Mouse (Mus musculus): ENCODE data around the gene Clec2i. TPM values are rescaled to one million over a fixed set of nuclear protein-coding genes. Genes with fewer than 3 reads are reported as not detected.

Clec2i gene
- total and polyA plus RNA-seq, 2 experiments from 2014 or later: not detected

- H3K4me2 ChIP-seq (ENCODE audit: low read depth, low read length): peak overlapping the region; percentile 89
- no peaks in the 10 kb centered on the region for H3K27me3 ChIP-seq (ENCODE audit: control insufficient read depth, insufficient read depth, low read length)
- TF ChIP-seq CTCF (IDR thresholded peaks at IDR 0.05; ENCODE audit: low read depth) (no peak), EP300 (IDR thresholded peaks at IDR 0.05; ENCODE audit: low read depth) (no peak)
- H3K4me1 ChIP-seq (ENCODE audit: control insufficient read depth, insufficient read depth): peaks cover 12% of the 10 kb centered on the region
- H3K27ac ChIP-seq (ENCODE audit: low read depth): no peak overlapping the region
- DNase-seq (ENCODE audit: low spot score): no peak
- H3K9me3 ChIP-seq (replicated peaks; ENCODE audit: control insufficient read depth, low read length): no peaks in the 10 kb centered on the region
- no peak for ATAC-seq (ENCODE audit: insufficient read depth, low read depth)
- H3K9ac ChIP-seq (replicated peaks; ENCODE audit: low read depth, low read length): no peak overlapping the region
- 45% methylated on average over 4 of the region's 4 CpGs for WGBS
- no peaks in the 10 kb centered on the region for H3K36me3 ChIP-seq (replicated peaks; ENCODE audit: control insufficient read depth, insufficient read depth, low read length)
- H3K4me3 ChIP-seq (ENCODE audit: low read depth, low read length): peak overlapping the region; percentile 86; the same call in 1 of the 2 replicates
Observed at GRCm38 (mm10) chr6:128841327-128842089, 45.9 kb upstream of the Clec2i start.

GRCm38 (mm10) chr6:128842356-128842944, 44.9 kb upstream of the Clec2i start:
- no peaks in the 10 kb centered on the region for H3K36me3 ChIP-seq (replicated peaks; ENCODE audit: control insufficient read depth, insufficient read depth, low read length)
- peak overlapping the region; percentile 86 for H3K4me3 ChIP-seq (ENCODE audit: low read depth, low read length)
- 1% methylated on average over 20 of the region's 20 CpGs for WGBS
- peak overlapping the region; percentile 92 for H3K9ac ChIP-seq (replicated peaks; ENCODE audit: low read depth, low read length)
- TF ChIP-seq CTCF (IDR thresholded peaks at IDR 0.05; ENCODE audit: low read depth) (no peak), EP300 (IDR thresholded peaks at IDR 0.05; ENCODE audit: low read depth) (no peak)
- DNase-seq (ENCODE audit: low spot score) (peak; percentile 15), ATAC-seq (ENCODE audit: insufficient read depth, low read depth) (no peak)
- H3K9me3 ChIP-seq (replicated peaks; ENCODE audit: control insufficient read depth, low read length): no peaks in the 10 kb centered on the region
- H3K4me2 ChIP-seq (ENCODE audit: low read depth, low read length): peak overlapping the region; percentile 89
- peak overlapping the region; percentile 91 for H3K27ac ChIP-seq (ENCODE audit: low read depth)
- no peaks in the 10 kb centered on the region for H3K27me3 ChIP-seq (ENCODE audit: control insufficient read depth, insufficient read depth, low read length)
- H3K4me1 ChIP-seq (ENCODE audit: control insufficient read depth, insufficient read depth): peaks cover 12% of the 10 kb centered on the region

GRCm38 (mm10) chr6:128842945-128843478, 44.4 kb upstream of the Clec2i start:
- Histone ChIP-seq H3K27me3 (ENCODE audit: control insufficient read depth, insufficient read depth, low read length) (no peaks in the 10 kb centered on the region), H3K4me3 (ENCODE audit: low read depth, low read length) (peak overlapping the region; percentile 86), H3K9me3 (replicated peaks; ENCODE audit: control insufficient read depth, low read length) (no peaks in the 10 kb centered on the region), H3K4me1 (ENCODE audit: control insufficient read depth, insufficient read depth) (peaks cover 12% of the 10 kb centered on the region), H3K4me2 (ENCODE audit: low read depth, low read length) (peak overlapping the region; percentile 89), H3K27ac (ENCODE audit: low read depth) (peak overlapping the region; percentile 91), H3K36me3 (replicated peaks; ENCODE audit: control insufficient read depth, insufficient read depth, low read length) (no peaks in the 10 kb centered on the region), H3K9ac (replicated peaks; ENCODE audit: low read depth, low read length) (peak overlapping the region; percentile 92)
- peak; percentile 90 for DNase-seq (ENCODE audit: low spot score)
- TF ChIP-seq EP300 (IDR thresholded peaks at IDR 0.05; ENCODE audit: low read depth): no peak
- TF ChIP-seq CTCF (IDR thresholded peaks at IDR 0.05; ENCODE audit: low read depth): no peak
- under 1% methylated on average over 44 of the region's 44 CpGs for WGBS
- ATAC-seq (ENCODE audit: insufficient read depth, low read depth): peak; percentile 69

- no peaks in the 10 kb centered on the region for H3K27me3 ChIP-seq (ENCODE audit: control insufficient read depth, insufficient read depth, low read length)
- ATAC-seq (ENCODE audit: insufficient read depth, low read depth): peak; percentile 6; the same call in 1 of the 2 replicates
- no peak for TF ChIP-seq CTCF (IDR thresholded peaks at IDR 0.05; ENCODE audit: low read depth)
- TF ChIP-seq EP300 (IDR thresholded peaks at IDR 0.05; ENCODE audit: low read depth): no peak
- peak; percentile 43 for DNase-seq (ENCODE audit: low spot score)
- H3K9ac ChIP-seq (replicated peaks; ENCODE audit: low read depth, low read length): peak overlapping the region; percentile 86
- H3K36me3 ChIP-seq (replicated peaks; ENCODE audit: control insufficient read depth, insufficient read depth, low read length): no peaks in the 10 kb centered on the region
- H3K9me3 ChIP-seq (replicated peaks; ENCODE audit: control insufficient read depth, low read length): no peaks in the 10 kb centered on the region
- H3K4me2 ChIP-seq (ENCODE audit: low read depth, low read length): peak overlapping the region; percentile 89
- peak overlapping the region; percentile 86 for H3K4me3 ChIP-seq (ENCODE audit: low read depth, low read length)
- peaks cover 12% of the 10 kb centered on the region for H3K4me1 ChIP-seq (ENCODE audit: control insufficient read depth, insufficient read depth)
- under 1% methylated on average over 22 of the region's 22 CpGs for WGBS
- H3K27ac ChIP-seq (ENCODE audit: low read depth): peak overlapping the region; percentile 91
Observed at GRCm38 (mm10) chr6:128843479-128843992, 43.9 kb upstream of the Clec2i start.

GRCm38 (mm10) chr6:128844131-128844530, 43.3 kb upstream of the Clec2i start:
- 20% methylated on average over 8 of the region's 8 CpGs for WGBS
- DNase-seq (ENCODE audit: low spot score) (no peak), ATAC-seq (ENCODE audit: insufficient read depth, low read depth) (no peak)
- H3K9me3 ChIP-seq (replicated peaks; ENCODE audit: control insufficient read depth, low read length): no peaks in the 10 kb centered on the region
- H3K4me1 ChIP-seq (ENCODE audit: control insufficient read depth, insufficient read depth): peaks cover 12% of the 10 kb centered on the region
- H3K4me3 ChIP-seq (ENCODE audit: low read depth, low read length): peak overlapping the region; percentile 86
- TF ChIP-seq EP300 (IDR thresholded peaks at IDR 0.05; ENCODE audit: low read depth) (no peak), CTCF (IDR thresholded peaks at IDR 0.05; ENCODE audit: low read depth) (no peak)
- peak overlapping the region; percentile 91; the same call in 1 of the 2 replicates for H3K27ac ChIP-seq (ENCODE audit: low read depth)
- peak overlapping the region; percentile 89; the same call in 1 of the 2 replicates for H3K4me2 ChIP-seq (ENCODE audit: low read depth, low read length)
- no peaks in the 10 kb centered on the region for H3K36me3 ChIP-seq (replicated peaks; ENCODE audit: control insufficient read depth, insufficient read depth, low read length)
- no peaks in the 10 kb centered on the region for H3K27me3 ChIP-seq (ENCODE audit: control insufficient read depth, insufficient read depth, low read length)
- peak overlapping the region; percentile 86; the same call in 1 of the 2 replicates for H3K9ac ChIP-seq (replicated peaks; ENCODE audit: low read depth, low read length)

Measured in heart, postnatal 0 days (tissue).